10 mouse cellular contexts compared by ENCODE assay signal in genomic region chr19:44419530-44419929, GRCm38 (mm10).
"Had no signal": no experiment of that assay in that cellular context is flagged by ENCODE, and none has a peak within 500 bp of the region (broad histone marks: within the 10 kb centered on the region; RNA-seq: fewer than 3 reads in every experiment).

No protein-coding gene starts in this region.

- H3K36me3 ChIP-seq: hindbrain, embryonic 13.5 days; intestine, embryonic 15.5 days; limb, embryonic 12.5 days; limb, embryonic 15.5 days; liver, embryonic 15.5 days; lung, embryonic 15.5 days; midbrain, embryonic 12.5 days; neural tube, embryonic 13.5 days had no signal

- ATAC-seq: hindbrain, embryonic 16.5 days had no signal

- H3K4me3 ChIP-seq: hindbrain, embryonic 13.5 days; intestine, embryonic 15.5 days; limb, embryonic 12.5 days; limb, embryonic 15.5 days; liver, embryonic 15.5 days; lung, embryonic 15.5 days; midbrain, embryonic 12.5 days; myocyte; neural tube, embryonic 13.5 days had no signal

- H3K27me3 ChIP-seq: intestine, embryonic 15.5 days; lung, embryonic 15.5 days; neural tube, embryonic 13.5 days had no signal

- H3K9me3 ChIP-seq: hindbrain, embryonic 13.5 days; intestine, embryonic 15.5 days; limb, embryonic 12.5 days; limb, embryonic 15.5 days; liver, embryonic 15.5 days; lung, embryonic 15.5 days; midbrain, embryonic 12.5 days; neural tube, embryonic 13.5 days had no signal

- H3K27ac ChIP-seq: hindbrain, embryonic 13.5 days; intestine, embryonic 15.5 days; limb, embryonic 12.5 days; limb, embryonic 15.5 days; liver, embryonic 15.5 days; lung, embryonic 15.5 days; midbrain, embryonic 12.5 days; neural tube, embryonic 13.5 days had no signal

- H3K4me1 ChIP-seq: hindbrain, embryonic 13.5 days; intestine, embryonic 15.5 days; limb, embryonic 12.5 days; midbrain, embryonic 12.5 days; neural tube, embryonic 13.5 days had no signal

- H3K4me2 ChIP-seq: hindbrain, embryonic 13.5 days; intestine, embryonic 15.5 days; limb, embryonic 12.5 days; limb, embryonic 15.5 days; liver, embryonic 15.5 days; lung, embryonic 15.5 days; midbrain, embryonic 12.5 days; neural tube, embryonic 13.5 days had no signal

- H3K9ac ChIP-seq: hindbrain, embryonic 13.5 days; intestine, embryonic 15.5 days; limb, embryonic 12.5 days; limb, embryonic 15.5 days; liver, embryonic 15.5 days; lung, embryonic 15.5 days; midbrain, embryonic 12.5 days; neural tube, embryonic 13.5 days had no signal
